Mouse (Mus musculus): ENCODE measurements around the gene Tbl2. TPM values are rescaled to one million over a fixed set of nuclear protein-coding genes. Genes with fewer than 3 reads are reported as not detected.

Tbl2 gene
- total RNA-seq, 1 experiment from 2014 or later, result 12.7 TPM

- no peak for ATAC-seq (replicated peaks; ENCODE audit: low read depth, poor library complexity, severe bottlenecking)
These were observed 3.9 kb upstream of the Tbl2 start for GRCm38 (mm10) chr5:135145532-135145931.

- no peak for ATAC-seq (replicated peaks; ENCODE audit: low read depth, poor library complexity, severe bottlenecking)
These were observed 3.5 kb upstream of the Tbl2 start for GRCm38 (mm10) chr5:135145955-135146354.

- ATAC-seq (replicated peaks; ENCODE audit: low read depth, poor library complexity, severe bottlenecking), result no peak
These were observed 773 bp upstream of the Tbl2 start for GRCm38 (mm10) chr5:135148715-135149052.

DNA sequence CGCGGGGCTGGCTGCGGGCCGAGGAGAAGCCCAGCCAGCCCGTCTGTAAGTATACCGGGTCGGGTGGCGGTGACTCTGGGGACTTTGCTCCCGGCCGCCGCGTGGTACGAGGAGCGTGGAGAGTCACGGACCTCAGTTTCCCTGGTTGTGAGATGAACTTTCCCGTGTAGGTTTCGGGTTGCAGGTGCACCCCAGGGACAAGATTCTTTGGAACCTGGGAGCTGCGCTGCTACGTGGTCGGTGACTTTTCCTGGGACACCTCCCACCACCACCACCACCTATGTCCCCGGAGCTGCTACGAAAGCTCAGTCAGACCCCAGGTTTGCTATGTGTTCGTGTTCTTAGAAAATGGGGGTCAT, 342 bp downstream of the Tbl2 start:
- no peak for ATAC-seq (replicated peaks; ENCODE audit: low read depth, poor library complexity, severe bottlenecking)

GRCm38 (mm10) chr5:135156496-135156895, 7.0 kb downstream of the Tbl2 start:
- ATAC-seq (replicated peaks; ENCODE audit: low read depth, poor library complexity, severe bottlenecking), result no peak

DNA sequence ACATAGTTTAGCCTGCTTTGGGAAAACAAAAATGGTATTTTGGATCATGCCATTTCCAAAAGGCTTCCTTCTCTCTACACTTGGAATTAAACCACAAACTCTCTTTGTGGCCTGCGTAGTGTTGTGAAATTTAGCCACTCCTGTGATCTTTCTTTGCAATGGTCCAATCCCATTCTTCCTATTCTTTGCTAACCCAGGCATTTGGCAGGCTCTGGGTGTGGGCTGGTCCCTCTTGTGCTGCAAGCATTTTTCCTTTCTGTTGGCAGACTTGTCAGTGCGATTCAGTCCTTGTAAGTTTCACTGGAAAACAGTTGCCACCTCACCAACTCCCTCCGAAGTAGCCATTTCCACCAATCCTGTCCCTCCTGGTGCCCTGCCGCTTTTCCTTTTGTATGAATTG, 11.8 kb downstream of the Tbl2 start:
- no peak for ATAC-seq (replicated peaks; ENCODE audit: low read depth, poor library complexity, severe bottlenecking)

DNA sequence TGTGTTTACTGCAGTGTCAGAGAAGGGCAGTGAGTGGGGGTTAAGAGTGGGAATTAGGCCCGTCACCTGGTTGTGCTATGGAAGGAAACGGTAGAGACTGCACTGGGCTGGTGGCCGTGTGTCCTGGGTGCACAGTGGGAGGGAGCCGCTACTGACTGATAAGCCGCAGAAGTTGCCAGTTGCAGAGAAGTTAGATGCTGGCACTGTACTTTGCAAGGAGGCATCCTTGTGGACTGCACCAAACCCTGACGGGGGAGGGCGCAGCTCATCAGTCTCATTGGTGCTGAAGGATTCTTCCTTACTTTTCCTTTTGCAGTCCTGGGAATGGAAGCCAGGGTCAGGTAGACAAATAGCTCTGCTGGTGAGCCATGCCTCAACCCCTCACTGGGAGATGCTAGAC, 12.2 kb downstream of the Tbl2 start:
- ATAC-seq (replicated peaks; ENCODE audit: low read depth, poor library complexity, severe bottlenecking), result no peak

DNA sequence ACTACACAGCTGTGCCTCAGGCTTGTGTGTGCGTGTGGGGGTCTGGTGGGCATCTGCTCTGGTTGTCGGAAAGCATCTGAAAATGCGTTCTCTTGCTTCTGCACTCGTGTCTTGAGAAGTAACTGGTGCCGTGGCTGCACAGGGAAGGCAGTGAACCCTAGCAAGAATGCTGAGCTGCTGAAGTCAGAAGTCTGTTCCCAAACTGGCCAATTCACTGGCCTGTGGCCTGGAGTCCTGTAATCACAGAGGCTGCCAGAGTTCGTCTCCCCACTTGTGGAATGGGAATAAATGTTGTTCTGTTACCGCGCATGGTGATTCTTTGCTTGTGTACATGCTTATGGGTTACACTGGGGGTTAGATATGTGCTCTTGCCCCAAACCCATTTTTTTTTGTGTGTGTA, 12.9 kb downstream of the Tbl2 start:
- no peak for ATAC-seq (replicated peaks; ENCODE audit: low read depth, poor library complexity, severe bottlenecking)

GRCm38 (mm10) chr5:135162821-135163220, 13.4 kb downstream of the Tbl2 start:
- no peak for ATAC-seq (replicated peaks; ENCODE audit: low read depth, poor library complexity, severe bottlenecking)

GRCm38 (mm10) chr5:135166909-135167308, 17.5 kb downstream of the Tbl2 start:
- no peak for ATAC-seq (replicated peaks; ENCODE audit: low read depth, poor library complexity, severe bottlenecking)

- no peak for ATAC-seq (replicated peaks; ENCODE audit: low read depth, poor library complexity, severe bottlenecking)
These were observed 18.0 kb downstream of the Tbl2 start for GRCm38 (mm10) chr5:135167469-135167868.

DNA sequence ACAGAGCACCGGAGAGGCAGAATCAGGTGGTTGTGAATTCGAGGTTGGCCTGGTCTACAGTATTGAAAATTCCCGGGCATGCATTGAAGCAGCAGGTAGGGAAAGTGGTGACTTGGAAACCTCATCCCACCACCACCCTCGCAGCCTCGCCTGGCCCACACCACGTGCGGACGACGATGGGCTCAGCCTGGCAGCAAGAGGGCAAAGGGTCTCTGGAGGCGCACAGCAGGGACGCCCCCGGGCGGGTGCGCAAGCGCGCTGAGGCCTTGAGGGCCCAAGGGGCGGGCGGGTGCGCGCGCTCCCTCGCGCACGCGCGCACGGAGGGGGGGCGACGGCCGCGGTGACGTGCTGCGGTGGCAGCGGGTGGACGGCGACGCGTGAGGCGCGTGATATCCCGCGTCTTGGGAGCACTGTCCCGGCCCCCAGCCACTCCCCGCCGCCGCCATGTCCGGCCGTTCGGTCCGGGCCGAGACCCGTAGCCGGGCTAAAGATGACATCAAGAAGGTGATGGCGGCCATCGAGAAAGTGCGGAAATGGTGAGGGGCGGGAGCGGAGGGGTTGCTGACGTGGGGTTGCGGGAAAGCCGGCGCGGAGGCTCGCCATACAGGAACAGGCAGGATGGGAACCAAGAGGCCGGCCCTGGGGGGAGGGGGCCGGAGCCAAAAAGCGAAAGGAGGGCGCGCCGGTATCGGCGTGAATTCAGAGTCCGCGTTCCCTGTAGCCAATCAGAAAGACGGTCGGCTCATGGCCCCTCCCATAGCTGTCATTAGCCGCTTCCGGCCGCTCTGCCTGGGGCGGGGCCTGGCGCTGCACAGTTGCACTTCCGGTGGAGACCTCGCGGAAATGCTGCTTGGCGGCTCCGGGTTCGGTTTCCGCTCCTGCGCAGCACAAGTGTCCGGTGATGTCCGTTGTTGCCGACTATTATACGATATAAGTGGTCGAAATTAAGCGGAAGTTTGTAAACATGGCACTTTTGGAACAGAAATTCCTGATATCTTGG, 18.9 kb downstream of the Tbl2 start, which contains the start of gene Bcl7b:
Bcl7b (plus strand) TSS at position 221 of the 1,000 bp plus-strand sequence.
- ATAC-seq (replicated peaks; ENCODE audit: low read depth, poor library complexity, severe bottlenecking), result peak; percentile 96

DNA sequence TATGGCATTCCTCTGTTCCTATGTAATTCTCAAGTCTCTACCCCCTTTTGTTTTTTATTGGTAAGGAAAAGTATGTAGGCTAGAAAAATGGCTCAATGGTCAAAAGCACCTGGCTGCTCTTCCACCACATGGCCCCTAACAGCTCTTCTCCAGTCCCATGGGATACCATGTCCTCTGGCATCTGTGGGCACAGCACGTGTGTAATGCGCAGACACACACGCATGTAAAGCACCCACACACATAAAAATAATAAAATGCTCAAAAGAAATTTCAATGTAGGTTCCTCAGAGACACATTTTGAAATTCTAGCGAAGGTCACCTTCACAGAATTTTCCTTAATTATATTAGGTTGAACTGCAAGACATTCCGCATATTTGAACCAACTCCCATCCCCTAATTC, 20.0 kb downstream of the Tbl2 start:
- ATAC-seq (replicated peaks; ENCODE audit: low read depth, poor library complexity, severe bottlenecking), result no peak

- ATAC-seq (replicated peaks; ENCODE audit: low read depth, poor library complexity, severe bottlenecking), result no peak
These were observed 22.3 kb downstream of the Tbl2 start for GRCm38 (mm10) chr5:135171688-135172220.

DNA sequence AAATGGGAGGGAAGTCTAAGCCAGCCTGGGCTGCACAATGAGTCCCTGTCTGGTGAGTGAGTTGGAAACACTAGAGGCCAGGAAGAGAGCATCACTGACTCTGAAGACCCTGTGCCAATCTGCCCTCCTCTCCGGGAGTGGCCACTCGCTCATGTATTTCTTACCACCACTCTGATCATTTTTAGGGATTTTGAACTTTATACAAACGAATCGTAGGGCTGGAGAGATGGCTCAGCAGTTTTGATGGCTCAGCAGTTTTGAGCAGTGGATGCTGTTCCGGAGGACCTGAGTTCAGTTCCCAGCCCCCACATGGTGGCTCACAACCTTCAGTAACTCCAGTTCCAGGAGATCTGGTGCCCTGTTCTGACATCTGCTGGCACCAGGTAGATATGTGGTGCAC, 23.5 kb downstream of the Tbl2 start:
- ATAC-seq (replicated peaks; ENCODE audit: low read depth, poor library complexity, severe bottlenecking), result no peak

DNA sequence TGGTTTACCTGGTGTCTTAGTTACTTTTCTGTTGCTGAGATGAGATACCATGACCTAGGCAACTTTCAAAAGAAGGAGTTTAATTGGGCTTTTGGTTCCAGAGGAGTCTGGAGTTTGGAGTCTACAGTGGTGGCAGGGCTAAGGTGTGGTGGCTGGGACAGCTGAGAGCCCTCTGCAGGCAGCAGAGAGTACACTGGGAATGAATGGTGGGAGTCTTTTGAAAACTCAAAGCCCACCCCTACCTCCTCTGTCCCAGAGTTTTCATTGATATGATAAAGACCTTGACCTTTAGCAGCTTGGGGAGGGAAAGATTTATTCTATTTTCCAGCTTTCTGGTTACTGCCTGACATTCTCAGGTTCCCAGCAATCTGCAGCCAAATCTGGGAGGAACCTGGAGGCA, 25.6 kb downstream of the Tbl2 start:
- no peak for ATAC-seq (replicated peaks; ENCODE audit: low read depth, poor library complexity, severe bottlenecking)

DNA sequence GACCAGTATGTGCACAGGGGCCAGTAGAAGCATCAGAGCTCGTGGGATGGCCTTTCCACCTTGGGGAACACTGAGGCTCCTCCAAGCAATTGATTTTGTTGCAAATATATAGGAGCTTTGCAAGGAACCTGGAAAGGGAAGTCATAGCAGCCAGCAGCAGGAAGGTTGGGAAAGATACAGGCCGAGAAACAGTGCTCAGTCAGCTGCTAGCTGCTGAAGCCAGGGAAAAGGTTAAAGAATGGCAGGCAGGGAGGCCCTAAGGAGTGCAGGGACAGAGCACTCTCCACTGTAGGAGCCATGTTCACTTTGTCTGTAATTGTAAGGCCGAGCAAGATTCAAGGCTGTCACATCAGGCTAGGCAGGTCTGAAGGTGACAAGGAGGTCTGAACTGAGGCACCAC, 29.1 kb downstream of the Tbl2 start:
- no peak for ATAC-seq (replicated peaks; ENCODE audit: low read depth, poor library complexity, severe bottlenecking)

DNA sequence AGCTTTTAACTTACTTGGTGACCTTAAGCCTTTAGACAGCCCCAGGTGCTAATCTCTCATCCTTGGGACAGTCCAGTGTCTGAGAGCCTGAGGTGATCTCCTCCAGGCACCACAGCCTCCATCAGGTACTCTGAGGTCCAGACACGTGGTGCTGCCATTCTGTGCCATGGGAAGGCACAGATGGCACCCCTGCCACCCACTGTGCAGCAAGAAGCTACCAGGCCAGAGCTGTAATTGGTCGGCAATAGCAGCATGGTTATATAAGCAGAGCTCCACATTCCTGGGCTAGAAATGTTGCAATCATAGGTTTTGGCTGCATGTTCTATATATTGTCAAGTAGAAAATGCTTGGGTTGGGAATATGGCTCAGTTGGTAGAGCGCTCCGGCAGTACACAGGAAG, 29.5 kb downstream of the Tbl2 start:
- ATAC-seq (replicated peaks; ENCODE audit: low read depth, poor library complexity, severe bottlenecking), result no peak

- no peak for ATAC-seq (replicated peaks; ENCODE audit: low read depth, poor library complexity, severe bottlenecking)
These were observed 30.2 kb downstream of the Tbl2 start for GRCm38 (mm10) chr5:135179616-135180015.

GRCm38 (mm10) chr5:135180796-135181195, 31.3 kb downstream of the Tbl2 start:
- ATAC-seq (replicated peaks; ENCODE audit: low read depth, poor library complexity, severe bottlenecking), result no peak

- no peak for ATAC-seq (replicated peaks; ENCODE audit: low read depth, poor library complexity, severe bottlenecking)
These were observed 32.3 kb downstream of the Tbl2 start for GRCm38 (mm10) chr5:135181776-135182175.
